Mouse (Mus musculus) lung, embryonic 16.5 days (tissue): ENCODE measurements around the gene Tpr. TPM values are rescaled to one million over a fixed set of nuclear protein-coding genes. Genes with fewer than 3 reads are reported as not detected.
A peak's percentile ranks its signal among the peaks of the same experiment; 100 is the strongest.

ENCODE experiments used
- ATAC-seq: fragments of 200-750 bp; cut with Nextera tagmentation; 2 replicates; pipeline ENCODE4 v1.8.0; 2017; ENCODE audit warnings: low read depth, mild to moderate bottlenecking, moderate library complexity
- H3K27ac ChIP-seq: fragments of 300-500 bp; sonication (generic); 2 replicates; pipeline ENCODE4 v1.5.1; 2014; ENCODE audit warnings: mild to moderate bottlenecking, control low read depth, low read length
- H3K27me3 ChIP-seq: fragments of 300-500 bp; sonication (generic); 2 replicates; pipeline ENCODE4 v1.6.1; 2014; ENCODE audit warnings: low read depth, low read length, mixed read lengths; ENCODE audit not compliant: control insufficient read depth, insufficient read depth
- H3K36me3 ChIP-seq: fragments of 300-500 bp; sonication (generic); 2 replicates; pipeline ENCODE4 v1.6.1; 2014; ENCODE audit warnings: low read length; ENCODE audit not compliant: control insufficient read depth, insufficient read depth
- H3K4me1 ChIP-seq: fragments of 300-500 bp; sonication (generic); replicated peaks from 2 replicates; pipeline ENCODE4 v1.6.1; 2014; ENCODE audit warnings: low read length, mixed read lengths; ENCODE audit not compliant: control insufficient read depth, insufficient read depth
- H3K4me2 ChIP-seq: fragments of 300-500 bp; sonication (generic); 2 replicates; pipeline ENCODE4 v1.6.1; 2014; ENCODE audit warnings: low read depth, low read length, control low read depth
- H3K4me3 ChIP-seq: fragments of 300-500 bp; sonication (generic); 2 replicates; pipeline ENCODE4 v1.5.1; 2014; ENCODE audit warnings: mild to moderate bottlenecking, low read length, control low read depth
- H3K9ac ChIP-seq: fragments of 300-500 bp; sonication (generic); 2 replicates; pipeline ENCODE4 v1.6.1; 2014; ENCODE audit warnings: low read length, control low read depth
- H3K9me3 ChIP-seq: fragments of 300-500 bp; sonication (generic); 2 replicates; pipeline ENCODE4 v1.6.1; 2016; ENCODE audit warnings: low read length; ENCODE audit not compliant: control insufficient read depth
- WGBS: fragments of 180-500 bp; shearing (Covaris S2); extraction: QIAGEN DNeasy Blood & Tissue Kit; methylation state at CpG from one replicate; pipeline ENCODE4 v1.1.7; 2014; 5-methylcytosine and 5-hydroxymethylcytosine counted together
- polyA plus RNA-seq: library from polyadenylated mRNA; unstranded; fragments of >200 nt; fragmentation: Nextera tagmentation; extraction: Ambion mirVana; gene quantifications from 2 replicates; pipeline ENCODE4 v1.2.1, GENCODE M21; 2015

Tpr gene
- polyA plus RNA-seq, 1 experiment from 2014 or later = 157 TPM

DNA sequence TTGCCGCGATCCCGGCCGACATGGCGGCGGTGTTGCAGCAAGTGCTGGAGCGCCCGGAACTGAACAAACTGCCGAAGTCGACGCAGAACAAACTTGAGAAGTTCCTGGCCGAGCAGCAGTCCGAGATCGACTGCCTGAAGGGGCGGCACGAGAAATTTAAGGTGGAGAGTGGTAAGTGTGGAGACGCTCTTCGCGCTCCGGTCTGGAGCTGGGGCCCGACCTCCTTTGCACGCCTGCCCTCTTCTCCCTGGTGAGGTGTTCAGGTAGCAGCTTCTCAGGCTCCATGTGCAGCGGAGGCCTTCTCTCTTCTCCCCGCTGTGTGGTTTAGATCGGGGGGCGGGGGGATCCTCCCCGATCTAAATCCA is 832 bp downstream of the Tpr start:
- H3K4me3 ChIP-seq = peak overlapping the region; percentile 94
- no peaks in the 10 kb centered on the region for H3K27me3 ChIP-seq
- under 1% methylated on average over 27 of the region's 27 CpGs for WGBS
- peak overlapping the region; percentile 88 for H3K9ac ChIP-seq
- H3K9me3 ChIP-seq = no peaks in the 10 kb centered on the region
- H3K4me2 ChIP-seq = peak overlapping the region; percentile 70
- ATAC-seq = peak; percentile 52
- H3K27ac ChIP-seq = peak overlapping the region; percentile 97
- peaks cover 4% of the 10 kb centered on the region; the same call in 1 of the 2 replicates for H3K4me1 ChIP-seq
- peaks cover 20% of the 10 kb centered on the region for H3K36me3 ChIP-seq

DNA sequence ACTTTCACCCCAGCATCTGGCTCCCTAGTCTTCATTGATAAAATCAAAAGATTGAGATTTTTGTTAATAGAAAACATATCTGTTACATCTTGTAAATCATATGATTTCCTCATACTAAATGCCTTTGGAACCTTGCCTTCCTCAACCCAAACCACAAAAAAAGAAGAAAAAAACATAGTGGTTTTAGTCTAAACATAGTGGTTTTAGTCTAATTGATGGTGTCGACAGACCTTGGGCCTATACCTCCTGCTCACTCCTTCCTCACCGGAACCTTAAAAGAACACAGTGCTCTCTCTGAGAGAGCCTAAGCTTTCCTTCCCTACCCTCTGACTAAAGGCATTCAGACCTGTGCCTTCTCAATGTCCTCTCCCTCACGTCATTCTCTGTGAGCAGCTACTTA is 3.4 kb downstream of the Tpr start:
- Histone ChIP-seq H3K27ac (no peak overlapping the region), H3K4me1 (peaks cover 4% of the 10 kb centered on the region; the same call in 1 of the 2 replicates), H3K4me2 (no peak overlapping the region), H3K36me3 (peaks cover 21% of the 10 kb centered on the region), H3K27me3 (no peaks in the 10 kb centered on the region), H3K4me3 (no peak overlapping the region), H3K9ac (no peak overlapping the region), H3K9me3 (no peaks in the 10 kb centered on the region)
- ATAC-seq = no peak
- 86% methylated on average over 3 of the region's 3 CpGs for WGBS

DNA sequence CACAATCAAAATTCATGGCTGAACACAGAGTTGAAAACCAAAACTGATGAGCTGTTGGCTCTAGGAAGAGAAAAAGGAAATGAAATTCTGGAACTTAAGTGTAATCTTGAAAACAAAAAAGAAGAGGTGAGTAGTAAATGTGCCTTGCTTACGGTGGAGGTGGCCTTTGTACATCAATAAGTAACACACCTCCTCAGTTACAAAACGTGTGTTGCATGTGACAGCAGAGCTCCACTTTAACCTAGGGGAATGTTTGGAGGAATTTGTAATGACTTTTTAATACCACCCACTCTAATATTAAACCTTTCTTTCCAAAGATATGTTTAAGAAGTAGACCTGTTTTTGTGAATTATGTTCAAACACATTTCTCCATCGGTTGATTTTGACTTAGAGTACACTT is 11.3 kb downstream of the Tpr start:
- no peaks in the 10 kb centered on the region for H3K27me3 ChIP-seq

DNA sequence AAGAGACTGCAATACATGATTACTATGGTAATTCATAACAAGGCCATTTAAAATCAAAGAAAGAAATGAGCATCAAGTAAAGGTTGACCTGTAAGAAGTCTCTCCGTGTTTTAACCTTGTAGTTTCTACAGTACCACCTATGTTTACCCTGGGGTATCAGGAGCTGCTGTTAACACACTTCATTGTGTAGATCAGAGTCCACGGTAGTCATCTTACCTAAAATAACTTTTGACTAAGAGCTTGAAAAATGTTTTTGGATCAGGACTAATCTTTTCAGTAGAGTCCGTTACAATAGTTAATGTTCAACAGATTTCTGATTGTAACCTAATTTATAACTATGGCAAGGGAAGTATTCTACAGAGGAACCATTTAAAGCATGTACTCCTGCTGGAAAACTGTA is 11.9 kb downstream of the Tpr start:
- no peak for ATAC-seq
- Histone ChIP-seq H3K36me3 (peaks cover 23% of the 10 kb centered on the region), H3K9ac (no peak overlapping the region), H3K4me3 (no peak overlapping the region), H3K9me3 (no peaks in the 10 kb centered on the region), H3K27me3 (no peaks in the 10 kb centered on the region), H3K4me2 (no peak overlapping the region), H3K27ac (no peak overlapping the region), H3K4me1 (no peaks in the 10 kb centered on the region)
- WGBS = 84% methylated on average over 3 of the region's 3 CpGs

More for the DNA sequence above, 11.3 kb downstream of the Tpr start:
- H3K4me3 ChIP-seq = no peak overlapping the region
- 85% methylated on average over 3 of the region's 3 CpGs for WGBS
- ATAC-seq = no peak
- peaks cover 21% of the 10 kb centered on the region for H3K36me3 ChIP-seq
- H3K27ac ChIP-seq = no peak overlapping the region
- no peak overlapping the region for H3K9ac ChIP-seq
- no peaks in the 10 kb centered on the region for H3K4me1 ChIP-seq
- no peak overlapping the region for H3K4me2 ChIP-seq
- no peaks in the 10 kb centered on the region for H3K9me3 ChIP-seq

DNA sequence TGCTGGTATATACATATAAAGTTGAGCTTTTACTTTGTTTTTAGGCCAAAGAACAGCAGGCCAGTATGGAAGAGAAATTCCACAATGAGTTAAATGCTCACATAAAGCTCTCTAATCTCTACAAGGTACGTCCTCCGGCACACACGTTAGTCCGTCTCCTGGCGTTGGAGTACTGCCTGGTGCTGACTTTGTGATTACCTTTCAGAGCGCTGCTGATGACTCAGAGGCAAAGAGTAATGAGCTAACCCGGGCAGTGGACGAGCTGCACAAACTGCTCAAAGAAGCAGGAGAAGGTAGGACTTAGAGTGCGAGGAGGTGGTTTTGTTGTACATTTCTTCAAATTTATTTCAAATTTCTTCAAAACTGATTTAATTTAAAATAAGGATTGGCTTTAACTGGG is 14.6 kb downstream of the Tpr start:
- no peaks in the 10 kb centered on the region for H3K9me3 ChIP-seq
- WGBS = 75% methylated on average over 9 of the region's 9 CpGs
- H3K4me2 ChIP-seq = no peak overlapping the region
- H3K36me3 ChIP-seq = peaks cover 29% of the 10 kb centered on the region
- H3K4me1 ChIP-seq = no peaks in the 10 kb centered on the region
- no peaks in the 10 kb centered on the region for H3K27me3 ChIP-seq
- no peak overlapping the region for H3K4me3 ChIP-seq
- no peak overlapping the region for H3K27ac ChIP-seq
- no peak overlapping the region for H3K9ac ChIP-seq
- ATAC-seq = no peak

DNA sequence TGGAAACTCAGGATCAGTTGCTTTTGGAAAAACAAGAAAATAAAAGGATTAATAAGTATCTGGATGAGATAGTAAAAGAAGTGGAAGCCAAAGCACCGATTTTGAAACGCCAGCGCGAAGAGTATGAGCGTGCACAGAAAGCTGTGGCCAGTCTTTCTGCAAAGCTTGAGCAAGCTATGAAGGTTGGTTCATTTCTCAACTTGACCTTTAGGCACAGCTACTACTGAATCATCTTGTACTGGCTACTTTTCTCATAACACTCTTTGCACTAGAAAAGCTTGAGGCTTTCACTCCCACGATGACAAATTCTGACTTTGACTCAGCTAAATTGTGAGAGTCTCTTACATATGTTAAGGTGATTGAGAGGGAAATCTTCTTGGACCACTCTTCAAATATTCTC is 17.4 kb downstream of the Tpr start:
- ATAC-seq = no peak
- Histone ChIP-seq H3K27ac (no peak overlapping the region), H3K4me3 (no peak overlapping the region), H3K9me3 (no peaks in the 10 kb centered on the region), H3K36me3 (peaks cover 42% of the 10 kb centered on the region), H3K4me2 (no peak overlapping the region), H3K9ac (no peak overlapping the region), H3K4me1 (no peaks in the 10 kb centered on the region), H3K27me3 (no peaks in the 10 kb centered on the region)
- 93% methylated on average over 6 of the region's 6 CpGs for WGBS

DNA sequence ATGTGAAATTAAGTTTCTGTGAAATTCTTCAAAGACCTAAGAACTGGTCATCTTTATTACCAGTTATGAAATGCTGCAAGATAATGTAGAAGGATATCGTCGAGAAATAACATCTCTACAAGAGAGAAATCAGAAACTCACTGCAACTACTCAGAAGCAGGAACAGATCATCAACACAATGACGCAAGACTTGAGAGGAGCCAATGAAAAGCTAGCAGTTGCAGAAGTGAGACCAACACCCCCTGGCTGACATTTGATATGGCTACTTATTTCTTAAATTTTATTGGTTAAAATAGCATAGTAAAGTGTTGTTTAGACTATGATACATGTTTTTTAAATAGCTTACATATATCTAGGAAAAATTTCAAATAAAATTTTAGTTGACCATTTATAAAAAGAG is 23.4 kb downstream of the Tpr start:
- WGBS = 88% methylated on average over 3 of the region's 3 CpGs
- no peaks in the 10 kb centered on the region for H3K9me3 ChIP-seq
- H3K4me1 ChIP-seq = no peaks in the 10 kb centered on the region
- H3K4me3 ChIP-seq = no peak overlapping the region
- no peak for ATAC-seq
- H3K27ac ChIP-seq = no peak overlapping the region
- no peak overlapping the region for H3K4me2 ChIP-seq
- no peak overlapping the region for H3K9ac ChIP-seq
- H3K27me3 ChIP-seq = no peaks in the 10 kb centered on the region
- peaks cover 57% of the 10 kb centered on the region for H3K36me3 ChIP-seq

DNA sequence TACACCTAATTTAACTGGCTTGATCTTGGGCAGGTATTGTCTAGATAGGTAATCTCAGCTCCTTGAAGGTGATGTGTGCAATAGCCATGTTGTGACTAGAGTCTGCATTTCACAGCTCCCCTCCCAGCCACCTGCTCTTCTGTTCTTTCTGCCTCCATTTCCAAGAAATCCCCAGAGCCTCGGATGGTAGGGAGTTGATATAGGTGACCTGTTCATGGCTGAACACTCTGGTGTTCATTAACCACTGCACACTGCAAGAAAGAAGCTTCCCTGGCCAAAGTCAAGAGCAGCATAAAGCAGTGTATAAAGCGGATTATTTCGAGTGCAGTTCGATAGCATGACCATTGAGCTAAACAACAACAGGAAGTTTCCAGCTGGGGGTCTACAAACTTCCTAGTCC is 25.8 kb downstream of the Tpr start:
- Histone ChIP-seq H3K27ac (no peak overlapping the region), H3K9me3 (no peaks in the 10 kb centered on the region), H3K4me2 (no peak overlapping the region), H3K36me3 (peaks cover 56% of the 10 kb centered on the region), H3K4me1 (no peaks in the 10 kb centered on the region), H3K27me3 (no peaks in the 10 kb centered on the region), H3K4me3 (no peak overlapping the region), H3K9ac (no peak overlapping the region)
- 90% methylated on average over 4 of the region's 4 CpGs for WGBS
- no peak for ATAC-seq

DNA sequence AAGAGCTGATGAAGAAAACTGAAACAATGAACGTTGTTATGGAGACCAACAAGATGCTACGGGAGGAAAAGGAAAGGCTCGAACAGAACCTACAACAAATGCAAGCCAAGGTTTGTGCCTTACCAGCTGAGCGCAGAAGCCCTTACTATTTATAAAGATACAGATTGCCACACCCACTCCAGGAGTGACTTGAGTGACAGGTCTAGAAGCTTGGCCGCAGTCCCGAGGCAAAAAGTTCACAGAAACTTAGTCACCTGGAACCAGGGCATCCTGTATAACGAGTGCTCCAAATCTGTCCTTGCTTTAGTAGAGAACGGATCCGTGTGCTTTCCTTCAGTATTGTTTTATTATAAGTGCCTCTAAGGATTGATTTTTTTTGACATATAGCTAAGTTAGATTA is 33.0 kb downstream of the Tpr start:
- H3K4me1 ChIP-seq = no peaks in the 10 kb centered on the region
- no peaks in the 10 kb centered on the region for H3K9me3 ChIP-seq
- H3K27me3 ChIP-seq = no peaks in the 10 kb centered on the region
- no peak overlapping the region for H3K4me3 ChIP-seq
- no peak for ATAC-seq
- no peak overlapping the region for H3K27ac ChIP-seq
- WGBS = 91% methylated on average over 9 of the region's 9 CpGs
- H3K9ac ChIP-seq = no peak overlapping the region
- no peak overlapping the region for H3K4me2 ChIP-seq
- peaks cover 58% of the 10 kb centered on the region for H3K36me3 ChIP-seq

DNA sequence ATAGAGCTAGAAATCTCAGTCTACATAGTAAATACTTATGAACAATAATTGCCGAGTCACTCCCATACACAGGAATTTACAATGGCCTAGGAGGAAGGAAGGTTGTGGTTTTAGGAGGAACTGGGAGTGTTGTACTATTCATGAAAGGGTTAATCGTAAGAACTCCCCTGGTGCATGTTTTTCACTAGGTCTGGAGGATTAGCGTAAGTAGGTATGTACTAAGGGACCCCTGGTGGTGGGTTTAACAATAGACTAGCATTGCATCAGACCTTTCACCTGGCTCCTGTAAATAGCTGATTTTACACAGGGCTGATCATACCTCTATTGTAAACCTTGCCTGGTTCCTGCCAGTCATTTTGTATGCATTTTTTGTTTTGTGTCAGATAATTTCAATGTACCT is 33.6 kb downstream of the Tpr start:
- Histone ChIP-seq H3K36me3 (peaks cover 60% of the 10 kb centered on the region), H3K27ac (no peak overlapping the region), H3K9ac (no peak overlapping the region), H3K4me2 (no peak overlapping the region), H3K4me3 (no peak overlapping the region), H3K9me3 (no peaks in the 10 kb centered on the region), H3K27me3 (no peaks in the 10 kb centered on the region), H3K4me1 (no peaks in the 10 kb centered on the region)
- ATAC-seq = no peak
- 76% methylated on average over 3 of the region's 3 CpGs for WGBS
